Mouse (Mus musculus): ENCODE results near the gene Smok2a. TPM values are rescaled to one million over a fixed set of nuclear protein-coding genes. Genes with fewer than 3 reads are reported as not detected.
"Not testable (repeated sequence)": the region's sequence is repeated elsewhere in the genome, so short reads cannot be mapped to it uniquely, and the experiment has no call there.

Gene Smok2a
- total and polyA plus RNA-seq, 2 experiments: not detected

DNA sequence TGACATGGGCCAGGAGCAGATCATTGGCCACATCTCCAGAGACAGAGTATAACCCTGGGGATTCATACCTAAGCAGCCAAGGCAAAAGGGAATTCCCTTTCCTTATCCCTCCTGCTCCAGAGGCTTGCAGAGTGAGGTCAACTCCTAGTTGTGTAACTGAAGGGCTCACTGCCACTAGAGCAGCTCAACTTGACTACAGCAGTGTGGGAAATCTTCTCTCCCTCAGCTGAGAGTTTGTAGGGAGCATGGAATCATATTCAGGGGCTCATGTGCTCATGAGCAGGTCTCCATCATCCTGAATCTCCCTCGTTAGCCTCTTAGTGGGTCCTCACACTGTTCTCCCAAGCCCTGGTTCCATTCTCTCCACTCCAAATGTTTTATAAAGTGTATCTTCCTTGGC is 15.7 kb upstream of the Smok2a start:
- not testable (repeated sequence) for H3K79me2 ChIP-seq (ENCODE audit: control insufficient read depth, insufficient read depth, low read length); H3K4me1 ChIP-seq (ENCODE audit: control insufficient read depth, insufficient read depth, low read length); H3K27ac ChIP-seq (replicated peaks; ENCODE audit: insufficient read depth, low read depth, low read length); H3K36me3 ChIP-seq (ENCODE audit: control insufficient read depth, insufficient read depth, low read length); DNase-seq (ENCODE audit: extremely low read depth, low read depth, low spot score); H3K4me3 ChIP-seq (ENCODE audit: insufficient read depth, low read depth, low read length); H3K27me3 ChIP-seq (ENCODE audit: control insufficient read depth, insufficient read depth, low read length); H3K9ac ChIP-seq (ENCODE audit: low read depth, low read length)
- WGBS: 93% methylated on average over 1 of the region's 1 CpGs

DNA sequence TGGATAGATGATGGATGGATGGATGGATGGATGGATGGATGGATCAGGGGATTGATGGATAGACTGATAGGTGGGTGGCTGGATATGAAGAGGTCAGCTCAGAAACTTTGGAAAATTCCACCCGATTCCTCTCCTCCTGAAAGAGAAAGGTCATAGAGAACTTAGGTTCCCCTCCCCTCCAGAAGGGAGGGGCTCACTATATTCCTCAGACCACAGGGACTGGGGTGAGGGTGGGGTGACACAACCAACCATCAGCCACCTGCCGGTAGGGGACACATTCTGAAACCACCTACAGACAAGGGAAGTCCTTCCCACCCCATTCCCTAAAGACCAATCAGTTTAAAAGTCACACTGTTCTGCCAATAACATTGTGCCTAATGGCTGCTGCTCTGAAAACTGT is 14.5 kb upstream of the Smok2a start:
- H3K36me3 ChIP-seq (ENCODE audit: control insufficient read depth, insufficient read depth, low read length): no peaks in the 10 kb centered on the region
- H3K27ac ChIP-seq (replicated peaks; ENCODE audit: insufficient read depth, low read depth, low read length): no peak overlapping the region
- H3K79me2 ChIP-seq (ENCODE audit: control insufficient read depth, insufficient read depth, low read length): no peaks in the 10 kb centered on the region
- 84% methylated on average over 2 of the region's 2 CpGs for WGBS
- H3K27me3 ChIP-seq (ENCODE audit: control insufficient read depth, insufficient read depth, low read length): 0 out of 2 replicates have a peak, but pooled peaks cover 2% of the 10 kb centered on the region
- no peaks in the 10 kb centered on the region for H3K4me1 ChIP-seq (ENCODE audit: control insufficient read depth, insufficient read depth, low read length)
- TF ChIP-seq POLR2A (IDR thresholded peaks at IDR 0.05; ENCODE audit: extremely low read depth, insufficient read depth, low read length) (no peak), CTCF (IDR thresholded peaks at IDR 0.05; ENCODE audit: low read depth, low read length) (no peak)
- H3K9ac ChIP-seq (ENCODE audit: low read depth, low read length): no peak overlapping the region
- H3K4me3 ChIP-seq (ENCODE audit: insufficient read depth, low read depth, low read length): no peak overlapping the region
- DNase-seq (ENCODE audit: extremely low read depth, low read depth, low spot score): no peak

DNA sequence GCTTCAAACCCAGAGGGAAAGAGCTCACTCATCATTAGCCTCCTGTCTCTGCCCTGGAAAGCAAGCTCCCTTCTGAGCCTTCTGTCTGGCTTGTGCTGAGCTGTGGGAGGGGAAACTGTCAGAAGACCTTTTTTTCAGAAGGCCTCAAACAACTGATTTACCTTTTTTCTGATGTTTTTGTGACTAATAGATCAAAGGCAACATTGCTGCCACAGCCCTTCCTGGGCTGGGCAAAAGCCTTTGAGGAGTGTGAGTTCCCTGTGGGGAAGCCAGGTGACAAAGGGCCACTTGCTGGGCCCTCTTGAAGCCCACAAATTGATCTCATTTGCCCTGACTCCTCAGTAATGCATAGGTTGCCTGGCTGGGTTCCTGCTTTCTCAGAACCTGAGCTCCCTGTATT is 12.5 kb upstream of the Smok2a start:
- not testable (repeated sequence) for H3K4me1 ChIP-seq (ENCODE audit: control insufficient read depth, insufficient read depth, low read length); H3K4me3 ChIP-seq (ENCODE audit: insufficient read depth, low read depth, low read length); H3K79me2 ChIP-seq (ENCODE audit: control insufficient read depth, insufficient read depth, low read length); DNase-seq (ENCODE audit: extremely low read depth, low read depth, low spot score); H3K9ac ChIP-seq (ENCODE audit: low read depth, low read length); H3K27ac ChIP-seq (replicated peaks; ENCODE audit: insufficient read depth, low read depth, low read length); H3K36me3 ChIP-seq (ENCODE audit: control insufficient read depth, insufficient read depth, low read length); H3K27me3 ChIP-seq (ENCODE audit: control insufficient read depth, insufficient read depth, low read length)

DNA sequence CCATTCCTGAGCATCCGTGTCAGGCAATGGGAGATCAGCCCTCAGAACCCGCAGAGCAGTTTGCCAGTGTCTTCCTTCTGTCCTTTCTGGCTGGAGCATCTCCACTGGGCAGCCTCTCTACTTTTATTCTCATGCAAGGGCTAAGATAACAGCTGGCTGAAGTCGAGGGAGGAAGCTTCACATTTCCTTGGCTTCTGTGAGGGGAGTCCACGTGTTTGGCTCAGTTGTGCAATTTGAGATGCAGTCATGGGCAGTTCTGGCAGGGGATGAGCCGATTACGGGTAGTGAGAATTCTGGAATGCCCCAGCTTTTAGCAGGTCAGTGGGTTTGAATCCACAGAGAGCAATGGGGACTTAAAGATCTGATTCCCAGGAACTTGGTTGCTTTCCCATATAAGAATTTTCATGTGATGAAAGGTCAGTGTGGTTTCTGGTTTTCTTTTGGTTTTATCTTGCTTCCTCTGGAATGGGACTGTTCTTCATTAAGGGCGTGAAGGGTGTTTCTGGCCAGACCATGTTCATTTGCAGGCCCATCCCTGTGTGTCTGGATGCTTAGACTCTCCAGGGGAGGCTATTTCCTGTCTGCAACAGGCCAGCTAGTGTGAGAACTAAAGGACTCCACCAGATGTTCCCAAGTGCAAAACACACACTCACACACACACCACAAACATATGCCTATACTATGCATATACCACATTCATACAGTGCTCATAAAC is 8.7 kb upstream of the Smok2a start:
- Histone ChIP-seq H3K4me1 (ENCODE audit: control insufficient read depth, insufficient read depth, low read length) (no peaks in the 10 kb centered on the region), H3K4me3 (ENCODE audit: insufficient read depth, low read depth, low read length) (no peak overlapping the region), H3K79me2 (ENCODE audit: control insufficient read depth, insufficient read depth, low read length) (no peaks in the 10 kb centered on the region), H3K27ac (replicated peaks; ENCODE audit: insufficient read depth, low read depth, low read length) (no peak overlapping the region), H3K9ac (ENCODE audit: low read depth, low read length) (no peak overlapping the region), H3K36me3 (ENCODE audit: control insufficient read depth, insufficient read depth, low read length) (no peaks in the 10 kb centered on the region), H3K27me3 (ENCODE audit: control insufficient read depth, insufficient read depth, low read length) (no peaks in the 10 kb centered on the region)
- WGBS: 65% methylated on average over 7 of the region's 7 CpGs
- peak; percentile 28 for DNase-seq (ENCODE audit: extremely low read depth, low read depth, low spot score)
- no peak for TF ChIP-seq CTCF (IDR thresholded peaks at IDR 0.05; ENCODE audit: low read depth, low read length)
- TF ChIP-seq POLR2A (IDR thresholded peaks at IDR 0.05; ENCODE audit: extremely low read depth, insufficient read depth, low read length): no peak

DNA sequence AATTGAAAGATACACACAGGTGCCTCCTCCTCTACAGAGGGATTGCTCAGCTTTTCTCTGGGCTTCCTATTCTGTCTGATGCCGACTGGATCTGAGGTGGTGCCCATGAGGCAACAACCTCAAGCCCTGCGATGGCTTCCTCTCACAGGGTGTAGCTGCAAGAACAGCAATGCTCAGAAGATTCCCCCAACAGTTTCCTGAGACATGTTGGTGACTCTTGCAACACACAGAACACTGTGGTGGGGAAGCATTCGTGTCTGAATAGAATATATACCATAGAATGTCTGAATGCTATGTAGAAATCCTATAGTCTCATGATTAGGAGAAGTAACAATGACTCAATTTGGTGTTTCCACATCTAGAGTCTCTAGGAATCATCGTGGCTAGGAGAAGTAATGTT is 6.8 kb upstream of the Smok2a start:
- DNase-seq (ENCODE audit: extremely low read depth, low read depth, low spot score): no peak
- Histone ChIP-seq H3K4me3 (ENCODE audit: insufficient read depth, low read depth, low read length) (no peak overlapping the region), H3K36me3 (ENCODE audit: control insufficient read depth, insufficient read depth, low read length) (no peaks in the 10 kb centered on the region), H3K27ac (replicated peaks; ENCODE audit: insufficient read depth, low read depth, low read length) (no peak overlapping the region), H3K79me2 (ENCODE audit: control insufficient read depth, insufficient read depth, low read length) (no peaks in the 10 kb centered on the region), H3K27me3 (ENCODE audit: control insufficient read depth, insufficient read depth, low read length) (no peaks in the 10 kb centered on the region), H3K4me1 (ENCODE audit: control insufficient read depth, insufficient read depth, low read length) (no peaks in the 10 kb centered on the region), H3K9ac (ENCODE audit: low read depth, low read length) (no peak overlapping the region)
- 57% methylated on average over 4 of the region's 4 CpGs for WGBS
- TF ChIP-seq CTCF (IDR thresholded peaks at IDR 0.05; ENCODE audit: low read depth, low read length) (no peak), POLR2A (IDR thresholded peaks at IDR 0.05; ENCODE audit: extremely low read depth, insufficient read depth, low read length) (no peak)

DNA sequence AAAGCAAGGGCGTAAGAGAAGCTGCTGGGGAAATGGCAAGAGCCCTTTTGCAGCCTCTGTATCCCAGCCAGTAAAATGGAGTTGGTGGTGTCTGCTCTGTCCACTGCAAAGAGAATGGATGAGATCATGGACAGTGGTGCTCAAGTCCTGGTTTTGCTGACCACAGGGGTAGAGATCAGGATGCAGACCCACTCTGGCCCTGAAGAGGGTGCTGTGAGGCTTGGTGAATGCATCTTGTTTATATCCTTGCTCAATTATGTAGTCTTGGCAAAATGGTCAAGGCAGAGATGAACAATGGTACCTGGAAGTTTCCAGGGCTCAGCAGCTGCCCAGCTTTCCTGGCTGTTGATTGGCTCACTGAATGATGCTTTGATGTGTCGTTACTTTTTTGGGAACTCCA is 5.4 kb upstream of the Smok2a start:
- Histone ChIP-seq H3K79me2 (ENCODE audit: control insufficient read depth, insufficient read depth, low read length) (no peaks in the 10 kb centered on the region), H3K27ac (replicated peaks; ENCODE audit: insufficient read depth, low read depth, low read length) (no peak overlapping the region), H3K4me1 (ENCODE audit: control insufficient read depth, insufficient read depth, low read length) (no peaks in the 10 kb centered on the region), H3K36me3 (ENCODE audit: control insufficient read depth, insufficient read depth, low read length) (no peaks in the 10 kb centered on the region), H3K27me3 (ENCODE audit: control insufficient read depth, insufficient read depth, low read length) (no peaks in the 10 kb centered on the region), H3K9ac (ENCODE audit: low read depth, low read length) (no peak overlapping the region), H3K4me3 (ENCODE audit: insufficient read depth, low read depth, low read length) (no peak overlapping the region)
- DNase-seq (ENCODE audit: extremely low read depth, low read depth, low spot score): no peak
- WGBS: 70% methylated on average over 2 of the region's 2 CpGs
- no peak for TF ChIP-seq CTCF (IDR thresholded peaks at IDR 0.05; ENCODE audit: low read depth, low read length)
- TF ChIP-seq POLR2A (IDR thresholded peaks at IDR 0.05; ENCODE audit: extremely low read depth, insufficient read depth, low read length): no peak

DNA sequence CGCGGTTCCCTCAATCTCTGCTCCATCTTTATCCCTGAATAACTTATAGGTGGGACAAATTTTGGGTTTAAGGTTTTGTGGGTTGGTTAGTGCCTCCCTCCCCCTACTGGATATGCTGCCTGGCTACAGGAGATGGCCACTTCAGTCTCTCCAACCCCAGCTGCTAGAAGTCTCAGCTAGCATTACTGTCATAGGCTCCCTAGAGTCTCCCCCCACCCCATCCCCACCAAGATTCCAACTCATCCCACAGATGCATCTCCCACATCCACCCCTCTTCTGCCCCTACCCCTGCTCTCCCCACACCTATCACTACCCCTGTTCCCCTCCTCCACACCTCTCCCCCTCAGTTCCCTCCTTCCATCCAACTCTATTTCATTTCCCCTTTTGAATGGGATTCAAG is 933 bp downstream of the Smok2a start:
- not testable (repeated sequence) for DNase-seq (ENCODE audit: extremely low read depth, low read depth, low spot score); H3K27me3 ChIP-seq (ENCODE audit: control insufficient read depth, insufficient read depth, low read length); H3K27ac ChIP-seq (replicated peaks; ENCODE audit: insufficient read depth, low read depth, low read length); H3K79me2 ChIP-seq (ENCODE audit: control insufficient read depth, insufficient read depth, low read length); H3K4me1 ChIP-seq (ENCODE audit: control insufficient read depth, insufficient read depth, low read length); H3K4me3 ChIP-seq (ENCODE audit: insufficient read depth, low read depth, low read length); H3K9ac ChIP-seq (ENCODE audit: low read depth, low read length); H3K36me3 ChIP-seq (ENCODE audit: control insufficient read depth, insufficient read depth, low read length)
- WGBS: 83% methylated on average over 2 of the region's 2 CpGs

DNA sequence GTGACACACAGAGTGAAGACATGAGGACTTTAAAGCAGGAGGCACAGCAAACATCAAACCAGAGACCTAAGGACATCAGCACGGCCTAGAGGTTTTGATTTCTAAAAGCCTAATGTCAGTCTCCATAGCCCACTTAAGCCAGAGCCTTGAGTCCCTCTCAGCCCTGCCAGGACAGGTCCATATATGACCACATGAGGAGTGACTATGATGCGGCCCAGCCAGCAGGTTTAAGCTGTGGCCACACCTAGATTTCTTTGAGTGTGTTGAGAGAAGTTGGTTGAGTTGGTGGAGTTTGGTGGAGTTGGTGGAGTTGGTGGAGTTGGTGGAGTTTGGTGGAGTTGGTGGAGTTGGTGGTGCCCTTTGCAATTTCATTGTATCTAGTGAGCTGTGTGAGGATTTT is 9.0 kb downstream of the Smok2a start, which contains the start of gene Smok2b:
Gene Smok2b, plus strand, starts transcription at position 301 of the 400 bp plus-strand sequence.
- WGBS: 66% methylated on average over 2 of the region's 2 CpGs
- not testable (repeated sequence) for DNase-seq (ENCODE audit: extremely low read depth, low read depth, low spot score); H3K36me3 ChIP-seq (ENCODE audit: control insufficient read depth, insufficient read depth, low read length); H3K9ac ChIP-seq (ENCODE audit: low read depth, low read length); H3K79me2 ChIP-seq (ENCODE audit: control insufficient read depth, insufficient read depth, low read length); H3K27me3 ChIP-seq (ENCODE audit: control insufficient read depth, insufficient read depth, low read length); H3K4me1 ChIP-seq (ENCODE audit: control insufficient read depth, insufficient read depth, low read length); H3K27ac ChIP-seq (replicated peaks; ENCODE audit: insufficient read depth, low read depth, low read length); H3K4me3 ChIP-seq (ENCODE audit: insufficient read depth, low read depth, low read length)

DNA sequence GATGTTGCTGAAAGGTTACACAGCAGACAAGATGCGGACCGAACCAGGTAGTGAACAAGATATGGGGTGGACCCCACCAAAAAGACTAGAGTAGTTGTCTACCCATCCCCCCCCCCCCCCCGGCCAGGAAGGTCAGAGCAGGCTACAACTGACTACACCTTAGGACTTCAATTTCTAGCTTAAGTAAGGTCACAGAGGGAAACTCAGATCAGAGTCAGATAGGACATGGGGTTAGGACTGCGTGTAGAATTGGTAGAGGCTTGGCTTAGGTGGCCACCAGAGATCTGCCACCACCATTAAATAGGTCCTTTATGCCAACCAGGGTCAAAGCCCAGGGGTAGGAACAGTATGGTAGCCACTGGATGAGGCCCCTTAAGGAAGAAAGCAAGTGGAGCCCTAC is 18.5 kb downstream of the Smok2a start:
- not testable (repeated sequence) for H3K36me3 ChIP-seq (ENCODE audit: control insufficient read depth, insufficient read depth, low read length); DNase-seq (ENCODE audit: extremely low read depth, low read depth, low spot score); H3K4me1 ChIP-seq (ENCODE audit: control insufficient read depth, insufficient read depth, low read length); H3K79me2 ChIP-seq (ENCODE audit: control insufficient read depth, insufficient read depth, low read length); H3K27ac ChIP-seq (replicated peaks; ENCODE audit: insufficient read depth, low read depth, low read length); H3K27me3 ChIP-seq (ENCODE audit: control insufficient read depth, insufficient read depth, low read length); H3K9ac ChIP-seq (ENCODE audit: low read depth, low read length); H3K4me3 ChIP-seq (ENCODE audit: insufficient read depth, low read depth, low read length)
- WGBS: 76% methylated on average over 4 of the region's 4 CpGs
